Comparison of ENCODE assay signal across 10 mouse cellular contexts in genomic region chr4:100793147-100793546, GRCm38 (mm10). TPM values are rescaled to one million over a fixed set of nuclear protein-coding genes. Genes with fewer than 3 reads are reported as not detected.
DNase-seq lines count a peak whose midpoint lies in the region; ATAC-seq and TF ChIP-seq lines count a peak whose summit lies in the region.
"Had no signal": no experiment of that assay in that cellular context is flagged by ENCODE, and none has a peak within 500 bp of the region (broad histone marks: within the 10 kb centered on the region; RNA-seq: fewer than 3 reads in every experiment).

No protein-coding gene starts in this region.

- CTCF ChIA-PET in Patski (lab: Charles Lee): interaction anchor here (1.1 to 1.4 kb wide), 3 partner anchors 14 to 18 kb away, joined by 3 read pairs; no protein-coding TSS in a partner anchor

- H3K27ac ChIP-seq in embryonic facial prominence, embryonic 10.5 days (replicated peaks): 0 out of 2 replicates have a peak overlapping the region, but pooled peaks have one; percentile 2

- no peak for ATAC-seq in Patski
- ATAC-seq: forebrain, embryonic 16.5 days had no signal

- no peak for TF ChIP-seq CTCF in Patski (IDR thresholded peaks at IDR 0.05)

- peak; percentile 25 for DNase-seq in Patski (ENCODE audit: low read depth, low spot score)
- peak; percentile 44 for DNase-seq in embryonic facial prominence, embryonic 10.5 days (ENCODE audit: low spot score)
- DNase-seq in kidney, adult 9 months: peak; percentile 89
- peak; percentile 30 for DNase-seq in lung, postnatal 10 days
- no peak for DNase-seq in layer of hippocampus, postnatal 36 days
- DNase-seq in cerebellum, postnatal 14 days: no peak
- no peak for DNase-seq in spleen, postnatal 10 days (ENCODE audit: low spot score in 2 of 2)
- DNase-seq: cerebellum, postnatal 36 days had no signal

- in situ Hi-C loops in Patski (cut with MboI; ENCODE audit: low pct_unique_long_range_greater_than_20kb): no loop called here

- 7% methylated on average over 2 of the region's 2 CpGs for WGBS in embryonic facial prominence, embryonic 10.5 days

- POLR2A ChIA-PET in Patski (lab: Charles Lee): interaction anchor here (0.6 kb wide), 1 partner anchor 1756 kb away, joined by 3 read pairs; no protein-coding TSS in a partner anchor

- no peak overlapping the region for H3K4me3 ChIP-seq in embryonic facial prominence, embryonic 10.5 days

- H3K4me1 ChIP-seq in embryonic facial prominence, embryonic 10.5 days: peaks cover 59% of the 10 kb centered on the region

- H3K36me3 ChIP-seq in embryonic facial prominence, embryonic 10.5 days (replicated peaks): no peaks in the 10 kb centered on the region

- H3K9me3 ChIP-seq in embryonic facial prominence, embryonic 10.5 days: no peaks in the 10 kb centered on the region

- H3K27me3 ChIP-seq in Patski: no peaks in the 10 kb centered on the region
- peaks cover 5% of the 10 kb centered on the region for H3K27me3 ChIP-seq in embryonic facial prominence, embryonic 10.5 days (replicated peaks; ENCODE audit: low read depth, poor library complexity, severe bottlenecking)

RNA-seq across cellular contexts. Expression of gene Cachd1, which starts 16.7 kb away (rescaled TPM):
- 16.6 TPM for polyA plus RNA-seq in Patski (2021)
- polyA plus RNA-seq in embryonic facial prominence, embryonic 10.5 days (2016; fragmentation: Nextera tagmentation; extraction: Ambion mirVana): 20.6 and 24.5 TPM in 2 replicates
- 10 to 100 TPM; 28.5 to 39.2 TPM for total RNA-seq in layer of hippocampus, postnatal 36 days (2021)
- total RNA-seq: neutrophil, adult 5-6 weeks had no signal

Comparison
In these comparisons a context has a peak if more than half of its experiments do, and no peak if none do; other contexts are left out.
1. DNase-seq: peak in Patski (single experiment), embryonic facial prominence, embryonic 10.5 days (single experiment), kidney, adult 9 months (single experiment) and lung, postnatal 10 days (single experiment); none in layer of hippocampus, postnatal 36 days (0 of 2), cerebellum, postnatal 14 days (0 of 2) and spleen, postnatal 10 days (0 of 2).